ENCODE assay signal across 18 mouse cellular contexts in genomic region chr10:82898893-82899292, GRCm38 (mm10). TPM values are rescaled to one million over a fixed set of nuclear protein-coding genes. Genes with fewer than 3 reads are reported as not detected.
DNase-seq lines count a peak whose midpoint lies in the region; ATAC-seq and TF ChIP-seq lines count a peak whose summit lies in the region.
"Had no signal": no experiment of that assay in that cellular context is flagged by ENCODE, and none has a peak within 500 bp of the region (broad histone marks: within the 10 kb centered on the region; RNA-seq: fewer than 3 reads in every experiment).

No protein-coding gene starts in this region.

- no peak overlapping the region for H3K9ac ChIP-seq in lung, postnatal 0 days (replicated peaks; ENCODE audit: low read depth)
- H3K9ac ChIP-seq in heart, embryonic 14.5 days (ENCODE audit: low read length) = no peak overlapping the region
- H3K9ac ChIP-seq: forebrain, embryonic 12.5 days; limb, embryonic 13.5 days; neural tube, embryonic 13.5 days had no signal

- H3K27ac ChIP-seq in lung, postnatal 0 days (ENCODE audit: low read length) = no peak overlapping the region
- peak overlapping the region; percentile 49 to 57; a peak in 3 of 4 replicates for H3K27ac ChIP-seq in heart, embryonic 14.5 days (replicated peaks in 1 of 2; ENCODE audit: control insufficient read depth in 1 of 2, insufficient read depth in 1 of 2, low read depth in 2 of 2, low read length in 2 of 2)
- H3K27ac ChIP-seq in layer of hippocampus, adult 2 months = no peak overlapping the region
- H3K27ac ChIP-seq: forebrain, embryonic 12.5 days; limb, embryonic 13.5 days; midbrain, embryonic 10.5 days; neural tube, embryonic 13.5 days had no signal

- no peak overlapping the region for H3K4me2 ChIP-seq in lung, postnatal 0 days (replicated peaks; ENCODE audit: low read depth, low read length)
- H3K4me2 ChIP-seq in heart, embryonic 14.5 days (ENCODE audit: low read length) = peak overlapping the region; percentile 33
- H3K4me2 ChIP-seq: forebrain, embryonic 12.5 days; limb, embryonic 13.5 days; neural tube, embryonic 13.5 days had no signal

- H3K9me3 ChIP-seq in lung, postnatal 0 days (ENCODE audit: low read length) = no peaks in the 10 kb centered on the region
- H3K9me3 ChIP-seq in heart, embryonic 14.5 days (ENCODE audit: control insufficient read depth, low read length) = no peaks in the 10 kb centered on the region
- H3K9me3 ChIP-seq: forebrain, embryonic 12.5 days; G1E; limb, embryonic 13.5 days; midbrain, embryonic 10.5 days; neural tube, embryonic 13.5 days had no signal

- ATAC-seq in lung, postnatal 0 days = no peak
- 0 out of 2 replicates have a peak, but pooled peaks have one; percentile 20 for ATAC-seq in heart, embryonic 14.5 days (ENCODE audit: insufficient number of reproducible peaks, insufficient read depth, low FRiP score, low read depth)

- WGBS in lung, postnatal 0 days = 30% methylated on average over 7 of the region's 7 CpGs
- 18% methylated on average over 7 of the region's 7 CpGs for WGBS in heart, embryonic 14.5 days

- no peaks in the 10 kb centered on the region for H3K4me1 ChIP-seq in lung, postnatal 0 days (ENCODE audit: insufficient read depth, low read depth, low read length)
- H3K4me1 ChIP-seq in heart, embryonic 14.5 days (ENCODE audit: control insufficient read depth in 2 of 2, insufficient read depth in 2 of 2, low read length in 2 of 2) = peaks cover 8 to 11% of the 10 kb centered on the region in 2 experiments

- TF ChIP-seq CTCF in lung, postnatal 0 days (IDR thresholded peaks at IDR 0.05) = no peak
- no peak for TF ChIP-seq CTCF in layer of hippocampus, adult 2 months (conservative IDR thresholded peaks at IDR 0.05)

- no peaks in the 10 kb centered on the region for H3K27me3 ChIP-seq in lung, postnatal 0 days (replicated peaks; ENCODE audit: insufficient read depth, low read length)
- H3K27me3 ChIP-seq in heart, embryonic 14.5 days (ENCODE audit: control insufficient read depth, insufficient read depth, low read length) = no peaks in the 10 kb centered on the region
- H3K27me3 ChIP-seq: forebrain, embryonic 12.5 days; limb, embryonic 13.5 days; neural tube, embryonic 13.5 days had no signal

- H3K36me3 ChIP-seq in lung, postnatal 0 days (ENCODE audit: insufficient read depth, low read length) = peaks cover 13% of the 10 kb centered on the region; the same call in 1 of the 2 replicates
- peaks cover 43% of the 10 kb centered on the region for H3K36me3 ChIP-seq in heart, embryonic 14.5 days (ENCODE audit: control insufficient read depth, insufficient read depth, low read length)

- intact Hi-C loops in heart, postnatal 14 days (cut with DNase I) = no loop called here

- peak; percentile 6 for DNase-seq in heart, adult 8-10 months (ENCODE audit: low spot score)
- DNase-seq in heart, postnatal 14 days = no peak
- DNase-seq in lung, postnatal 0 days (ENCODE audit: low spot score) = peak; percentile 22
- DNase-seq in lung, postnatal 14 days = no peak
- peak; percentile 28 for DNase-seq in retina, postnatal 1 day
- no peak for DNase-seq in layer of hippocampus, adult 2 months (ENCODE audit: low spot score in 2 of 2)
- DNase-seq: adrenal gland, adult 2 months; cerebellum, postnatal 25 days; kidney, adult 9 months; kidney, postnatal 36 days; right cerebral cortex, postnatal 4 days; thymus, postnatal 4 days had no signal

- no peak for TF ChIP-seq EP300 in lung, postnatal 0 days (IDR thresholded peaks at IDR 0.05)

- no peak overlapping the region for H3K4me3 ChIP-seq in lung, postnatal 0 days (ENCODE audit: low read depth, low read length)
- H3K4me3 ChIP-seq in heart, embryonic 14.5 days (ENCODE audit: control insufficient read depth in 1 of 2, insufficient read depth in 1 of 2, low read depth in 1 of 2, low read length in 2 of 2) = no peak overlapping the region
- no peak overlapping the region for H3K4me3 ChIP-seq in layer of hippocampus, adult 2 months
- H3K4me3 ChIP-seq: forebrain, embryonic 12.5 days; limb, embryonic 13.5 days; midbrain, embryonic 10.5 days; neural tube, embryonic 13.5 days had no signal

RNA-seq across cellular contexts. Expression of gene Eid3, which starts 32.5 kb away (rescaled TPM):
- 1 to 10 TPM in 1 of 4 experiments, under 1 TPM in 3; 0.40 to 1.9 (median 0.58) TPM for total RNA-seq in heart, adult 8-10 months (2022)
- total RNA-seq in heart, postnatal 14 days (2021) = 1 to 10 TPM; 1.1 to 1.3 TPM
- not detected in 2 replicates for polyA plus RNA-seq in lung, postnatal 0 days (2015; fragmentation: Nextera tagmentation; extraction: Ambion mirVana)
- polyA plus RNA-seq in heart, embryonic 14.5 days (2014; fragmentation: Nextera tagmentation; extraction: Ambion mirVana) = 0.20 and 0.35 TPM in 2 replicates
- 1 to 10 TPM; 2.7 TPM for total RNA-seq in layer of hippocampus, adult 2 months (2021)

Comparison
In these comparisons a context has a peak if more than half of its experiments do, and no peak if none do; other contexts are left out.
1. DNase-seq: peak in heart, adult 8-10 months (single experiment), lung, postnatal 0 days (single experiment) and retina, postnatal 1 day (single experiment); none in heart, postnatal 14 days (0 of 2), lung, postnatal 14 days (single experiment) and layer of hippocampus, adult 2 months (0 of 2).
2. H3K27ac ChIP-seq: peak in heart, embryonic 14.5 days (2 of 2); none in lung, postnatal 0 days (single experiment) and layer of hippocampus, adult 2 months (single experiment).